Mouse (Mus musculus) spleen, embryonic (tissue): ENCODE measurements around the gene Cep295.
"Not testable (repeated sequence)": the region's sequence is repeated elsewhere in the genome, so short reads cannot be mapped to it uniquely, and the experiment has no call there.

Experiments
- CTCF ChIA-PET: fragments of 350-600 bp; sonication (Branson Sonifier 250); formaldehyde crosslinking; loops from one replicate; lab custom pipeline; 2022; lab: Charles Lee

Cep295 gene

DNA sequence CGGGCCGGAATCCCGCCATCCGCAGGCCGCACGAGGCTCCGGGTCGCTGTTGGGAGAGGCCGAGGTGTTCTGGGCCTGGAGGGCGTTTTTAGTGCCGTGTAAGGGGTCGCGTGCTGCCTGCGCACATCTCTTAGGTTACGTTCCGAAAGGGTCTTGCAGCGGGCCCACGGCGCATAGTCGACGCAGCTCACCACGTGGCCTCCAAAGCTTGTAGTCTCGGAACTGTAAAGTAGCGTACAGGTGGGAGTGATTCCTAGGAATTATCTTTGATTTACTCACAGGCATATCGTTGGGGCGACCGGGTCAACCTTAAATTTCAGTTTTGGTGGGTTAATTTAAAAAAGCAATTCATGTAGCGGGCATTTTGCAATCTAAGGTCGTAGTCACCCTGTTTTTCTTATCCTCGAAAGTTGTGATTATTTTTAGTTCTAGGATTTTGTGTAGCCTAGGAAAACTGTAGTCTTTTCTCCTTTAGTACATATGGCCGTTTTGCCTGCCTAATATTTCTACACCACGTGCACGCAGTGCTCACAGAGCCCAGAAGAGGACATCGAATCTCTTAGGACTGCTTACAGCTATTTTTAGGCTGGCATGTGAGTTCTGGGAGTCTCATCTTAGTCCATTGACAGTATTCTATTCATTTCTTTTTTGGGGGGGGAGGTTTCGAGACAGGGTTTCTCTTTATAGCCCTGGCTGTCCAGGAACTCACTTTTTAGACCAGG, 51.0 kb downstream of the Cep295 start, which contains the start of gene 4931406C07Rik:
4931406C07Rik (minus strand) TSS at position 51 of the 722 bp plus-strand sequence.
- CTCF ChIA-PET = interaction anchor here (0.8 to 1.1 kb wide), 2 partner anchors 27 to 246 kb away, joined by 3 to 4 read pairs; partner anchors contain the start of gene Med17

DNA sequence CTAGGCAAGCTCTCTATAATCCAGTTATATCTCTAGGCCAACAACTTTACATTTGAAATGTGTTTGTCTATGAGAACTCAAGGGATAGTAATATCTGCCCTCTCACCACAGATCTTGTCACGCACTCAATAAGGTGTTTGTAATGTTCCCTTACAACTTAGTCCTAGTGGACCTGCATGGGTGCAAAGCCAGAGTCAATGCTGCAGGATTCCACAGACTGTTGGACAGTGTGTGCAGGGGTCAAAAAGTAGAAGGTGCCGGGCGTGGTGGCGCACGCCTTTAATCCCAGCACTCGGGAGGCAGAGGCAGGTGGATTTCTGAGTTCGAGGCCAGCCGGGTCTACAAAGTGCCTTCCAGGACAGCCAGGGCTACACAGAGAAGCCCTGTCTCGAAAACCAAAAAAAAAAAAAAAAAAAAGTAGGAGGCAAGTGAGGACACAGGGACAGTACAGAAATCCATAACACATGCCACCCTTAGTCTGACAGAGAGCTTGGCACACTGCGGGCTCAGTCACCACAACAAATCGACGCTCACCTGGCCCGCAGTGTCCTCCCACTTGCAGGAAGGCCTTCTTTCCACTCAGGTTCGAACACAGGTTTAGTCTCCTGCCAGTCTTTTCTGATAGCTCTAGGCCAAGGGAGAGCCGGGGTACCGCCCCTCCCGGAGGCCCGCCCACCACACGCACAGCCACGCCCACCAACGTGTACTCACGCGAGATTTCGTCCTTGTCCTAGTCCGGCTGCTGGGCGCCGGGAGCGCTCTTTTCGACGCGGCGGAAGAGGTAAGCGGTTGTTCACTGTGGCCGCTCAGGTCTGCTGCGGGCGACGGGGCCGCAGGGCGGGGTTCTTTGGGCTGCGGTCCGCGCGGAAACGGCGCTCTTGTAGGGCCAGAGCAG, 51.8 kb downstream of the Cep295 start, which contains the start of gene Taf1d:
Taf1d (plus strand) TSS at position 712 of the 895 bp plus-strand sequence.
- CTCF ChIA-PET = interaction anchor here (1.1 kb wide), 1 partner anchor 26 kb away, joined by 4 read pairs; the partner anchor contains the start of gene Med17

- CTCF ChIA-PET = no interaction called here
Observed at GRCm38 (mm10) chr9:15302881-15303280, 54.7 kb downstream of the Cep295 start.

DNA sequence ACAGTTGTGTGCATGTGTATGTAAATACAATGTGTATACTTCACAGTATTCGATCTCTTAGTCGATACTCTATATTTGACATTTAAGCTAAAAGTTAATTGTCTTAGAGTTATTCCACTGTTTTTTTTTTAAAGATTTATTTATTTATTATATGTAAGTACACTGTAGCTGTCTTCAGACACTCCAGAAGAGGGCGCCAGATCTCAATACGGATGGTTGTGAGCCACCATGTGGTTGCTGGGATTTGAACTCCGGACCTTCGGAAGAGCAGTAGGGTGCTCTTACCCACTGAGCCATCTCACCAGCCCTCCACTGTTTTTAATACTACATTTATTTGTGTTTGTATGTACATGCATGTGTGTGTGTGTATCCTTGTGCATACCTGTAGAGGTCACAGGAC, 55.6 kb downstream of the Cep295 start:
- CTCF ChIA-PET = not testable (repeated sequence)

GRCm38 (mm10) chr9:15301399-15301798, 56.2 kb downstream of the Cep295 start:
- CTCF ChIA-PET = no interaction called here

GRCm38 (mm10) chr9:15300056-15300455, 57.5 kb downstream of the Cep295 start:
- CTCF ChIA-PET = no interaction called here

GRCm38 (mm10) chr9:15298451-15298850, 59.1 kb downstream of the Cep295 start:
- CTCF ChIA-PET = no interaction called here

GRCm38 (mm10) chr9:15297112-15297511, 60.5 kb downstream of the Cep295 start:
- CTCF ChIA-PET = no interaction called here

DNA sequence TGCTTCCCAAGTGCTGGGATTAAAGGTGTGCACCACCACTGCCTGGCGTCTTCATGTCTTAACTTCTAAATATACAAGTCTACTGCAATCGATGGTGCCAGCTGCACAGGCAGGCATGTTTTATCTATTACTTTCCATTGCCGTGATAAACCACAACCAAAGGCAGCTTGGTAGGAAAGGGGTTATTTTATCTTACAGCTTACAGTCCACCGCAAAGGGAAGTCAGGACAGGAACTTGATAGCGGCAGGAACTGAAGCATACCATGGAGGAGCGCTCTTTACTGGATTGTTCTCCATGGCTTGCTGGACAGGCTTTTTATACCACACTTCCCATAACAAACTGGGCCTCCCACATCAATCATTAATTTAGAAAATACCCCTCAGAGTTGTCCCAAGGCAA, 68.3 kb downstream of the Cep295 start:
- CTCF ChIA-PET = no interaction called here

DNA sequence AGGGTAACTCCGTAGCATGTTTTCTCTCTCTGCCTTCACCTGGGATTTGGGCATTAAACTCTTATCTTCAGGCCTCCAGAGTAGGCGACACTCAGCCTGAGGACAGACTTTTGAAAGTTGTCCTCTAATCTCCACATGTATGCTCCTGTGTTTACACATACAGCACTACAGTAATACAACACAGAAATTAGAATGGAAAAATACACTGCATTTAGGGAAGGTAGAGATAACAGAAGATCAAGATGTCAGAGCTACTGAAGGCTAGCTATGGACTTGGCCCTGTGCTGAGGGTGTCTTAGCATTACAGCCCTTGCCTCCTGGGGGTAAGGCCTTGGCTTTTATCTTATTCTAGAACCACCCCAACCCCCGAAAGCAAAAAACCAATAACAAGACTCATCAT, 69.2 kb downstream of the Cep295 start:
- CTCF ChIA-PET = no interaction called here

DNA sequence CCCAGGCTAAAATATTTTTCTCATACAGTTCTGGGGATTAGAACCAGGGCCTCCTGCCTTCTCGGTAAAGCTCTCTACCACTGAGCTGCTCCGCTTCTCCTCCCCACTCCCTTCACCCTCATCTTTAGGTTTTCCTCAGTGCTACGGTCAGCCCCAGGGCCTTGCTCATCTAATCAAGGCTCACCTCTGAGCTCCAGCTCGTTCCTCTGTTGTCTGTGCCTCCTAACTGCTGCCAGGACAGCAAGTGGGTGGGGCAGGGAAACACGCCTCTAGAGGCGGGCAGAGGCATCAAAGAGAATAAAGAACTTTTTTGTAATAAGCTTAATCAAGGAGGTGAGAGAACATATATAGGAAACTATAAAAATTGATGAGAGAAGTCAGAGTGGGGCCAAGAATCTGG, 69.7 kb downstream of the Cep295 start:
- CTCF ChIA-PET = no interaction called here

DNA sequence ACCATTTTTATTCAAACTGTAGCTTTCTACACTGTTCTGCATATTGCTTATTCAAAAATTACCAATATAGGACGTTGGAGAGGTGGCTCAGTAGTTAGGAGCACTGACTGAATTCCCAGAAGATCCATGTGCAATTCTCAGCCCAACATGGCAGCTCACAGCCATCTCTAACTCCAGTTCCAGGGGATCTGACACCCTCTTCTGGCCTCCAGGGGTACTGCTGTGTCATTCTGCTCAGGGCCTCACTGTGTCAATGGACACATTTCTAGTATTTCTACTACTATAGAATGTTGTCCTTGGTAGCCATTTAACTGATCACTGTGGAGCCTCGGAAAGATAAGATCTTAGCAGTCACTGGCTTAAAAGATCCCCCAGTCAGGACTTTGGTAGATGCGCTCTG, 72.1 kb downstream of the Cep295 start:
- CTCF ChIA-PET = no interaction called here

DNA sequence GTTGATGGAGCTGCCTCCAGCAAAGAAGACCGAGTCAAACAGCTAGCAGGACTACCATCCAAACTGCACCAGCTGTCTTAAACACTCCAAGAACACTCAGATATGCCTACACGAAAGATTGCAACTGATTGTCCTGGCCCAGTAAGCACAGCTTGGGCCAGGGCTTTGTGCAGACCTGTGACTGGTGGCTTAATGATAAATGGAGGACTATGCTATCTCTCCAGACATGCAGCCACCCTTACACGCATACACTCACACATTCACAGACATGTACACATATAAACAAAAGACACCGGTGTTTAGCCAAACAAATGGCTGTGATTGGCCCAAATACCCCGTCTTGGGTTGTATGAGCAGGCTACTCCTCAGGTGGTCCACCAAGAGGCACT, 77.1 kb downstream of the Cep295 start:
- CTCF ChIA-PET = no interaction called here

- CTCF ChIA-PET = interaction anchor here (0.7 kb wide), 1 partner anchor 27 kb away, joined by 4 read pairs; the partner anchor contains the start of gene 4931406C07Rik
Observed at GRCm38 (mm10) chr9:15279649-15280490, 77.7 kb downstream of the Cep295 start, which contains the start of gene Med17. Med17 (minus strand) TSS chr9:15279931.

- CTCF ChIA-PET = interaction anchor here (0.6 to 0.7 kb wide), 2 partner anchors 28 to 368 kb away, joined by 4 read pairs; partner anchors contain the start of gene 4931406C07Rik
Observed at GRCm38 (mm10) chr9:15279139-15279648, 78.4 kb downstream of the Cep295 start.

DNA sequence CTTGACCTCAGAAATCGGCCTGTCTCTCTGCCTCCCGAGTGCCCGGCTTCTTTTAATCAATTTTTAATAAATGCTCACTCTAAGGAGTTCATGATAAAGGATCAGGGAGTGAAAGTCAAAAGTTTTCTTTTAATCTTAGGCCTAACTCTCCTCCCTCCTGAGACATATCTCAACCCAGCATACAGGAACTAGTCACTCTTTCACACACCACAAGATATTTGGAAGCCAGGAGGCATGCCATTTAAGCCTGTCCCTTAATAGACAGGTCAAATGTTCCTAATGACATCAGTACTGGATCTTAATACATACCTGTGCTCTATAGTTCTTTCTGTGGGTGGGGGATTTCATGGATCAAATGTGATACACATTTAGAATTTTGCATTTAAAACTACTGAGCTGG, 79.2 kb downstream of the Cep295 start:
- CTCF ChIA-PET = no interaction called here

GRCm38 (mm10) chr9:15276855-15277254, 80.7 kb downstream of the Cep295 start:
- CTCF ChIA-PET = no interaction called here

- CTCF ChIA-PET = no interaction called here
Observed at GRCm38 (mm10) chr9:15273981-15274380, 83.6 kb downstream of the Cep295 start.
